16 mouse cellular contexts compared by ENCODE assay signal in the genomic region with DNA sequence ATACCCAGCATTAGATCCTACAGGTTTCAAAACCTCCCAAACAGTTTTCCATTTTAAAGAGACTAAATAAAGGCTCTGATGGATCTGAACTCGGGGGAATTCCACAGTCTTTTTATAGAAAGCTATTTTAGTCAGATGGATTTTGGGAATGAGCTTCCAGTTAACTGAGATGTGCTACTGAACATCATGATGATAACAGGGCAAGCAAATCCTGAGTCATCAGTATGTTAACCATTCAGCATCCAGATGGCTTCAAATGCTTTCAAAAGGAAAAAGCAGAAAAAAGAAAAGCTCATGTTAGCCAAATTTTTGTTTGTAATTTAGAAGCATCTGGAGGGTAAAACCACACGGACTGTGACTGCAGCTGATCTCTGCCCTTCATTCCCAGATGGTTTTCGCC.
"Had no signal": no experiment of that assay in that cellular context is flagged by ENCODE, and none has a peak within 500 bp of the region (broad histone marks: within the 10 kb centered on the region; RNA-seq: fewer than 3 reads in every experiment).

No protein-coding gene starts in this region.

- H3K4me1 ChIP-seq: kidney, embryonic 15.5 days; limb, embryonic 12.5 days; limb, embryonic 15.5 days; midbrain, embryonic 13.5 days had no signal

- H3K4me3 ChIP-seq: kidney, embryonic 15.5 days; left cerebral cortex, adult 2 months; limb, embryonic 12.5 days; limb, embryonic 15.5 days; midbrain, embryonic 13.5 days had no signal

- H3K27ac ChIP-seq: kidney, embryonic 15.5 days; left cerebral cortex, adult 2 months; limb, embryonic 12.5 days; limb, embryonic 15.5 days; liver, embryonic 14.5 days; macrophage; midbrain, embryonic 13.5 days had no signal

- DNase-seq: kidney, adult 8-10 months; kidney, postnatal 10 days; kidney, postnatal 36 days; layer of hippocampus, postnatal 36 days; left cerebral cortex, postnatal 4 days; liver, postnatal 0 days; lung, embryonic 14.5 days; thymus, adult 18-20 months; thymus, postnatal 36 days had no signal
